Mouse (Mus musculus): ENCODE data around the gene Commd3. TPM values are rescaled to one million over a fixed set of nuclear protein-coding genes. Genes with fewer than 3 reads are reported as not detected.

Gene Commd3
- total and polyA plus RNA-seq, 2 experiments from 2014 or later: 137 to 191 TPM

DNA sequence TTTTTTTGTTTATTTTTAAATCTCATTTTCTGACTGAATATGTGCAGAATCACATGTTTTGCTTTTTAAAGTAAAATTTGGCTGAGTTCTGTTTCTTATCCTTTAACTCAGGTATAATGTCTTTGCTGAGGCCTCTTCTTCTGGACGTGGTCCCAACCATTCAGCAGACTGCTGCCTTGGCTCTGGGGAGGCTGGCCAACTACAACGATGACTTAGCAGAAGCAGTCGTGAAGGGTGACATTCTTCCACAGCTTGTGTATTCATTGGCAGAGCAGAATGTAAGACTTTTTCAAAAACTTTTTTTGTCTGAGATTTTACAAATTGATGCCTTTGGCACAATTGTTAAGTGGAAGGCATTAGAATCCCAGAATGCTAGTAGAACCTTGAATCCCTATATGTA is 38.2 kb downstream of the Commd3 start:
- WGBS: 56% methylated on average over 3 of the region's 3 CpGs
- DNase-seq (ENCODE audit: low spot score) (no peak), ATAC-seq (no peak)

DNA sequence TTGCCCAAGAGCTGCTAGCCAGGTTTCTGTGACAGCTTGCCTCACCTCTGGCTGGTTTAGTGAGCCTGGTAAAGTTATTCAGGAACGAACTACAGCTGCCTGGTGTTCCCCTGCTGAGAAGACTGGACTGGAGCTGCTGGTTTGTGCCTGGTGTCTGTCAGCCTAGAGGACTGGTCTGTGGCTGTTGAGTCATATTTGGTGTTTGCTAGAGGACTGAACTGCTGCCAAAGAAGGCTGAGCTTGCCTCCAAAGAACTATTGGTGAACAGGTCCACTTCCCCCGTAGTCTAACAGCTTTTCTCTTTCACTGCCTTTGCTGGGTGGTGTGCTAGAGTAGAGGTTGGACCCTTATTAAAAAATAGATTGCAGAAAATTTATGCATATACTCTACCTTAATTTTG is 40.9 kb downstream of the Commd3 start:
- 72% methylated on average over 2 of the region's 2 CpGs for WGBS
- DNase-seq (ENCODE audit: low spot score) (no peak), ATAC-seq (no peak)
- Histone ChIP-seq H3K9me3 (ENCODE audit: low read length) (no peaks in the 10 kb centered on the region), H3K27me3 (ENCODE audit: insufficient read depth, low read length) (no peaks in the 10 kb centered on the region), H3K36me3 (ENCODE audit: insufficient read depth, low read length) (no peaks in the 10 kb centered on the region), H3K4me1 (ENCODE audit: insufficient read depth, low read length) (no peaks in the 10 kb centered on the region), H3K4me3 (ENCODE audit: low read length) (no peak overlapping the region), H3K27ac (no peak overlapping the region), H3K9ac (replicated peaks; ENCODE audit: low read length) (no peak overlapping the region), H3K4me2 (ENCODE audit: low read depth, low read length) (no peak overlapping the region)
- TF ChIP-seq CTCF (IDR thresholded peaks at IDR 0.05; ENCODE audit: low read depth): no peak

More for the DNA sequence above, 38.2 kb downstream of the Commd3 start:
- Histone ChIP-seq H3K4me1 (ENCODE audit: insufficient read depth, low read length) (no peaks in the 10 kb centered on the region), H3K9me3 (ENCODE audit: low read length) (no peaks in the 10 kb centered on the region), H3K36me3 (ENCODE audit: insufficient read depth, low read length) (no peaks in the 10 kb centered on the region), H3K9ac (replicated peaks; ENCODE audit: low read length) (no peak overlapping the region), H3K27ac (no peak overlapping the region), H3K27me3 (ENCODE audit: insufficient read depth, low read length) (peaks cover 5% of the 10 kb centered on the region; the same call in 1 of the 2 replicates), H3K4me2 (ENCODE audit: low read depth, low read length) (no peak overlapping the region), H3K4me3 (ENCODE audit: low read length) (no peak overlapping the region)
- TF ChIP-seq CTCF (IDR thresholded peaks at IDR 0.05; ENCODE audit: low read depth): no peak

DNA sequence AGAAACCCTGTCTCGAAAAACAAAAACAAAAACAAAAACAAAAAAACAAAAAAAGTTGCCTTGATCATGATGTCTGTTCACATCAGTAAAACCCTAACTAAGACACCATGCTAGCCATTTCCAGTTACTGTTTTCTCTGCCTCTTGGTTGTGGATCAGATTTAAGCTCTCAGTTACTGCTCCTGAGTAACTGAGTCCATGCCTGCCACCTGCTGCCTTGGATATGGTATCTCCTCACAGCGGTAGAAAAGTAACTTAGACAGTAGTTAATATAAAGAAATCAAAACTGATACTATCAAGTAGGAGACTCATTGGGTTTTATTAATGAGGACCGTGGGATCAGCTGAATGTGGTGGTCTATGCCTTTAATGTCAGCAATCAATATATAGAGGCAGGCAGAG is 42.2 kb downstream of the Commd3 start:
- no peak overlapping the region for H3K4me2 ChIP-seq (ENCODE audit: low read depth, low read length)
- H3K4me3 ChIP-seq (ENCODE audit: low read length): no peak overlapping the region
- no peaks in the 10 kb centered on the region for H3K36me3 ChIP-seq (ENCODE audit: insufficient read depth, low read length)
- DNase-seq (ENCODE audit: low spot score) (no peak), ATAC-seq (no peak)
- 81% methylated on average over 3 of the region's 3 CpGs for WGBS
- no peak for TF ChIP-seq CTCF (IDR thresholded peaks at IDR 0.05; ENCODE audit: low read depth)
- no peaks in the 10 kb centered on the region for H3K4me1 ChIP-seq (ENCODE audit: insufficient read depth, low read length)
- H3K27me3 ChIP-seq (ENCODE audit: insufficient read depth, low read length): no peaks in the 10 kb centered on the region
- H3K9ac ChIP-seq (replicated peaks; ENCODE audit: low read length): no peak overlapping the region
- H3K9me3 ChIP-seq (ENCODE audit: low read length): no peaks in the 10 kb centered on the region
- H3K27ac ChIP-seq: no peak overlapping the region

DNA sequence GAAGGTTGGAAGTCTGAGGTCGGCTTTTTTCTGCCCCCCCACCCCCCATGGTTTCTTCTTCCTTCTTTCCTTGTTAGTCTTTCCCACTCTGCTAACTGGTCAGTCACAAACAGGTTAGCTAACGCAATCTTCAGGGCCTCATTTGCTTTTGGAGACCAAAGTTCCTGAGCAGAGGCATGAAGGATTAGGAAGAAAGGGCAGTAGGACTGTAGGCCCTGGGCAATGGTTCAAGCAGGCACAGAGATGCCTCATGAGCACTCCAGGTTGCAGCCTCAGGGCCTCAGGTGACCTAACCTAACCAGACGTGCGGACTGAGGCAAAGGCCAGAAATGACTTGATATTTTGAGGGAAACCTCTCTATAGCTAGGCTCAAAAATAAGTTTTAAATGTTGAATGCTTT is 46.3 kb downstream of the Commd3 start:
- no peak for ATAC-seq
- Histone ChIP-seq H3K27me3 (ENCODE audit: insufficient read depth, low read length) (no peaks in the 10 kb centered on the region), H3K4me2 (ENCODE audit: low read depth, low read length) (no peak overlapping the region), H3K4me1 (ENCODE audit: insufficient read depth, low read length) (no peaks in the 10 kb centered on the region), H3K36me3 (ENCODE audit: insufficient read depth, low read length) (no peaks in the 10 kb centered on the region), H3K27ac (no peak overlapping the region), H3K4me3 (ENCODE audit: low read length) (no peak overlapping the region), H3K9me3 (ENCODE audit: low read length) (no peaks in the 10 kb centered on the region), H3K9ac (replicated peaks; ENCODE audit: low read length) (no peak overlapping the region)
- WGBS: 87% methylated on average over 4 of the region's 4 CpGs
- TF ChIP-seq CTCF (IDR thresholded peaks at IDR 0.05; ENCODE audit: low read depth): no peak
- DNase-seq (ENCODE audit: low spot score): no peak

DNA sequence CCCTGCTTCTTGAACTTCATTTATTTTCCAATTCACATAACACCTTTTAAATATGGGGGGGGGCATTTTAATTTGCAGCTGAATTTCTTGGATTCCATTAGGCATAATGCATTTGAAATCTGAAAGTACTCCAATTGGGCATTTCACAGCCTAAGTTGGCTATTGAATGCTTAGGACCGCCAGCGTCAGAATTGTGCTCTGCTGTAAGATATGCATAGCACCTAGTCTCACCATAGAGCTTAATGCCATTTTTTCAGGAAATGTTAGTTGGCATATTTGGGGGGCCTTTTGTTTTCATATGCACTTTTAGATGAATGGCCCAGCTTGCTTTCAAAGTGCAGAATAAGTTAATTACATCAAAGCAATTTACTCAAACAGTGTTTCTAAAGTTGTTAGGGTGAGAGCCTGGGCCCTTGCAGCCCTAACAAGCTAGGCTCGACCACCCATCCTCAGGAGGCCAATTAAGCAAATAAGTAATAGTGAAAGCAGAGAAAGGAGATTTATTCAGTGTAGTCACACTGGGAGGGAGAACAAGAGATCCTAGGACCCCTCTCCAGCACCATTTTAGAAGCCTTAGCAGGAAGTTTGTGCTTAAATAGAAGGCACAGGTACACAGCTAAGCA is 50.1 kb downstream of the Commd3 start:
- Histone ChIP-seq H3K27me3 (ENCODE audit: insufficient read depth, low read length) (no peaks in the 10 kb centered on the region), H3K4me1 (ENCODE audit: insufficient read depth, low read length) (no peaks in the 10 kb centered on the region), H3K9ac (replicated peaks; ENCODE audit: low read length) (no peak overlapping the region), H3K9me3 (ENCODE audit: low read length) (no peaks in the 10 kb centered on the region), H3K27ac (no peak overlapping the region), H3K36me3 (ENCODE audit: insufficient read depth, low read length) (no peaks in the 10 kb centered on the region), H3K4me2 (ENCODE audit: low read depth, low read length) (no peak overlapping the region), H3K4me3 (ENCODE audit: low read length) (no peak overlapping the region)
- ATAC-seq: no peak
- 66% methylated on average over 3 of the region's 3 CpGs for WGBS
- no peak for DNase-seq (ENCODE audit: low spot score)
- TF ChIP-seq CTCF (IDR thresholded peaks at IDR 0.05; ENCODE audit: low read depth): no peak

DNA sequence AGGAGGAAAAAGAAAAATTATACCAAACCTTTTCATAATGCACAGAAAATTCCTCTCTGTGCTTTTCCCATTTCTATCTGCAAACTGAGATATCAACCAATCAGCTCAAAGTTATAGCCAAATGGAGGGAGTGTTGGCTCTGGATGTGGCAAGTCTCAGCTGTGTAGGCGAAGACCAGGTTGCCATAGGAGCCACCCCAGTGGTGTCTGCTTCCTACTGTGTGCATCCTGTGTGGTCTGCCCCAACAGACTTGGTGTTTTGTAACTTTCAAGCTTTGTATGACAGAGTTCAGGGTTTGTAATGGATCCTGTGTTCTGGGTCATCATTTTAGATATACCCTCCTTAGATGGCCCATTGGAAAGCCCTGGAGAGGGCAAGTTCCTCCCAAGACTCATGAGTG is 52.3 kb downstream of the Commd3 start:
- DNase-seq (ENCODE audit: low spot score): no peak
- Histone ChIP-seq H3K27me3 (ENCODE audit: insufficient read depth, low read length) (no peaks in the 10 kb centered on the region), H3K9ac (replicated peaks; ENCODE audit: low read length) (no peak overlapping the region), H3K4me3 (ENCODE audit: low read length) (no peak overlapping the region), H3K4me2 (ENCODE audit: low read depth, low read length) (no peak overlapping the region), H3K4me1 (ENCODE audit: insufficient read depth, low read length) (no peaks in the 10 kb centered on the region), H3K9me3 (ENCODE audit: low read length) (no peaks in the 10 kb centered on the region), H3K27ac (no peak overlapping the region), H3K36me3 (ENCODE audit: insufficient read depth, low read length) (no peaks in the 10 kb centered on the region)
- 87% methylated on average over 1 of the region's 1 CpGs for whole genome bisulfite sequencing
- ATAC-seq: no peak
- TF ChIP-seq CTCF (IDR thresholded peaks at IDR 0.05; ENCODE audit: low read depth): no peak

Other genes with a start within 250 kb of the Commd3 start
- gene Bmi1, start 4.6 kb downstream of the Commd3 start, total RNA-seq (2014; rRNA removed): 37.2 and 61.9 TPM in 2 replicates
- 11.8 and 14.0 TPM in 2 replicates for gene Bmi1, start 4.6 kb downstream of the Commd3 start, polyA plus RNA-seq (2015; fragmentation: Nextera tagmentation; extraction: Ambion mirVana)
- not detected in 2 replicates for gene Spag6, start 21.6 kb downstream of the Commd3 start, total RNA-seq (2014; rRNA removed)
- gene Spag6, start 21.6 kb downstream of the Commd3 start, polyA plus RNA-seq (2015; fragmentation: Nextera tagmentation; extraction: Ambion mirVana): 0.09 and 0.20 TPM in 2 replicates